Mouse (Mus musculus) heart, embryonic 12.5 days (tissue): ENCODE data around the gene Etv1. TPM values are rescaled to one million over a fixed set of nuclear protein-coding genes. Genes with fewer than 3 reads are reported as not detected.
A peak's percentile ranks its signal among the peaks of the same experiment; 100 is the strongest.

Source experiments
- ATAC-seq: fragments of 200-750 bp; cut with Nextera tagmentation; 2 replicates; pipeline ENCODE4 v1.8.0; 2017; ENCODE audit warnings: moderate TSS enrichment, moderate library complexity; ENCODE audit not compliant: insufficient number of reproducible peaks, low FRiP score
- H3K27ac ChIP-seq: fragments of 300-500 bp; sonication (generic); 2 replicates; pipeline ENCODE4 v1.5.1; 2016; ENCODE audit warnings: mild to moderate bottlenecking, moderate library complexity; ENCODE audit not compliant: poor library complexity, severe bottlenecking
- H3K27me3 ChIP-seq: fragments of 300-500 bp; sonication (generic); replicated peaks from 2 replicates; pipeline ENCODE4 v1.6.1; 2016; ENCODE audit warnings: mild to moderate bottlenecking, moderate library complexity
- H3K36me3 ChIP-seq: fragments of 300-500 bp; sonication (generic); 2 replicates; pipeline ENCODE4 v1.6.1; 2016; ENCODE audit warnings: mild to moderate bottlenecking, moderate library complexity
- H3K4me1 ChIP-seq: fragments of 300-500 bp; sonication (generic); replicated peaks from 2 replicates; pipeline ENCODE4 v1.6.1; 2016; ENCODE audit warnings: mild to moderate bottlenecking
- H3K4me2 ChIP-seq: fragments of 300-500 bp; sonication (generic); 2 replicates; pipeline ENCODE4 v1.6.1; 2016; ENCODE audit warnings: mild to moderate bottlenecking, moderate library complexity
- H3K4me3 ChIP-seq: fragments of 300-500 bp; sonication (generic); 2 replicates; pipeline ENCODE4 v1.5.1; 2016; ENCODE audit warnings: mild to moderate bottlenecking
- H3K9ac ChIP-seq: fragments of 300-500 bp; sonication (generic); 2 replicates; pipeline ENCODE4 v1.6.1; 2016; ENCODE audit warnings: mild to moderate bottlenecking, moderate library complexity
- H3K9me3 ChIP-seq: fragments of 300-500 bp; sonication (generic); replicated peaks from 2 replicates; pipeline ENCODE4 v1.6.1; 2016; ENCODE audit warnings: mild to moderate bottlenecking, moderate library complexity
- WGBS: fragments of 180-500 bp; shearing (Covaris S2); methylation state at CpG from one replicate; pipeline ENCODE4 v1.1.7; 2016; 5-methylcytosine and 5-hydroxymethylcytosine counted together
- polyA plus RNA-seq: library from polyadenylated mRNA; unstranded; fragments of >200 nt; fragmentation: Nextera tagmentation; extraction: Ambion mirVana; gene quantifications from 2 replicates; pipeline ENCODE4 v1.2.1, GENCODE M21; 2016

The Etv1 gene
- polyA plus RNA-seq, 1 experiment from 2014 or later: 29.2 TPM

- WGBS: 71% methylated on average over 1 of the region's 1 CpGs
- ATAC-seq: no peak
Measured at GRCm38 (mm10) chr12:38783291-38783690, 4.1 kb downstream of the Etv1 start.

GRCm38 (mm10) chr12:38784221-38784620 lies 5.0 kb downstream of the Etv1 start:
- Histone ChIP-seq H3K4me2 (no peak overlapping the region), H3K27ac (no peak overlapping the region), H3K9me3 (no peaks in the 10 kb centered on the region), H3K4me1 (peaks cover 9% of the 10 kb centered on the region; the same call in 1 of the 2 replicates), H3K9ac (no peak overlapping the region), H3K4me3 (no peak overlapping the region), H3K27me3 (no peaks in the 10 kb centered on the region), H3K36me3 (no peaks in the 10 kb centered on the region)
- ATAC-seq: no peak
- 21% methylated on average over 1 of the region's 1 CpGs for WGBS

More at GRCm38 (mm10) chr12:38783291-38783690, 4.1 kb downstream of the Etv1 start:
- H3K9me3 ChIP-seq: no peaks in the 10 kb centered on the region
- H3K27me3 ChIP-seq: no peaks in the 10 kb centered on the region
- no peak overlapping the region for H3K9ac ChIP-seq
- H3K36me3 ChIP-seq: no peaks in the 10 kb centered on the region
- no peak overlapping the region for H3K27ac ChIP-seq
- peaks cover 5% of the 10 kb centered on the region; the same call in 1 of the 2 replicates for H3K4me1 ChIP-seq
- peak overlapping the region; percentile 10; the same call in 1 of the 2 replicates for H3K4me3 ChIP-seq
- peak overlapping the region; percentile 27 for H3K4me2 ChIP-seq

- H3K4me1 ChIP-seq: peaks cover 10% of the 10 kb centered on the region; the same call in 1 of the 2 replicates
- no peak overlapping the region for H3K4me3 ChIP-seq
- H3K27me3 ChIP-seq: no peaks in the 10 kb centered on the region
Measured at GRCm38 (mm10) chr12:38786571-38786970, 7.4 kb downstream of the Etv1 start.

GRCm38 (mm10) chr12:38787704-38788103 lies 8.5 kb downstream of the Etv1 start:
- no peak overlapping the region for H3K27ac ChIP-seq
- no peaks in the 10 kb centered on the region for H3K9me3 ChIP-seq

More at GRCm38 (mm10) chr12:38786571-38786970, 7.4 kb downstream of the Etv1 start:
- ATAC-seq: no peak
- Histone ChIP-seq H3K9me3 (no peaks in the 10 kb centered on the region), H3K4me2 (no peak overlapping the region), H3K9ac (no peak overlapping the region), H3K36me3 (no peaks in the 10 kb centered on the region), H3K27ac (no peak overlapping the region)
- WGBS: 80% methylated on average over 4 of the region's 4 CpGs

GRCm38 (mm10) chr12:38788621-38789020 lies 9.4 kb downstream of the Etv1 start:
- H3K27ac ChIP-seq: no peak overlapping the region
- peak; percentile 82 for ATAC-seq
- WGBS: 51% methylated on average over 6 of the region's 6 CpGs

More at GRCm38 (mm10) chr12:38787704-38788103, 8.5 kb downstream of the Etv1 start:
- H3K36me3 ChIP-seq: no peaks in the 10 kb centered on the region
- no peak overlapping the region for H3K4me2 ChIP-seq
- no peak overlapping the region for H3K4me3 ChIP-seq
- peaks cover 10% of the 10 kb centered on the region; the same call in 1 of the 2 replicates for H3K4me1 ChIP-seq
- 56% methylated on average over 3 of the region's 3 CpGs for WGBS
- no peaks in the 10 kb centered on the region for H3K27me3 ChIP-seq
- no peak overlapping the region for H3K9ac ChIP-seq
- no peak for ATAC-seq

GRCm38 (mm10) chr12:38789789-38790355 lies 10.7 kb downstream of the Etv1 start:
- no peak overlapping the region for H3K4me3 ChIP-seq
- no peaks in the 10 kb centered on the region for H3K27me3 ChIP-seq
- H3K36me3 ChIP-seq: no peaks in the 10 kb centered on the region
- no peak overlapping the region for H3K9ac ChIP-seq
- no peak overlapping the region for H3K4me2 ChIP-seq
- ATAC-seq: no peak
- H3K9me3 ChIP-seq: no peaks in the 10 kb centered on the region
- H3K4me1 ChIP-seq: peaks cover 8% of the 10 kb centered on the region
- no peak overlapping the region for H3K27ac ChIP-seq
- WGBS: 85% methylated on average over 10 of the region's 10 CpGs

More at GRCm38 (mm10) chr12:38788621-38789020, 9.4 kb downstream of the Etv1 start:
- Histone ChIP-seq H3K4me3 (no peak overlapping the region), H3K27me3 (no peaks in the 10 kb centered on the region), H3K9ac (no peak overlapping the region), H3K4me2 (peak overlapping the region; percentile 36; the same call in 1 of the 2 replicates), H3K4me1 (peaks cover 6% of the 10 kb centered on the region), H3K36me3 (no peaks in the 10 kb centered on the region), H3K9me3 (no peaks in the 10 kb centered on the region)

- no peaks in the 10 kb centered on the region for H3K27me3 ChIP-seq
- no peak overlapping the region for H3K27ac ChIP-seq
- 59% methylated on average over 4 of the region's 4 CpGs for WGBS
- peaks cover 4% of the 10 kb centered on the region; the same call in 1 of the 2 replicates for H3K36me3 ChIP-seq
- H3K4me2 ChIP-seq: no peak overlapping the region
- no peak for ATAC-seq
- H3K4me3 ChIP-seq: no peak overlapping the region
- H3K4me1 ChIP-seq: peaks cover 8% of the 10 kb centered on the region
- H3K9ac ChIP-seq: no peak overlapping the region
- H3K9me3 ChIP-seq: no peaks in the 10 kb centered on the region
Measured at GRCm38 (mm10) chr12:38793076-38793475, 13.9 kb downstream of the Etv1 start.

GRCm38 (mm10) chr12:38793697-38794096 lies 14.5 kb downstream of the Etv1 start:
- Histone ChIP-seq H3K9ac (no peak overlapping the region), H3K4me2 (no peak overlapping the region), H3K4me3 (no peak overlapping the region), H3K36me3 (peaks cover 4% of the 10 kb centered on the region; the same call in 1 of the 2 replicates), H3K9me3 (no peaks in the 10 kb centered on the region), H3K27me3 (no peaks in the 10 kb centered on the region), H3K4me1 (peaks cover 8% of the 10 kb centered on the region), H3K27ac (peak overlapping the region; percentile 38; the same call in 1 of the 2 replicates)
- no peak for ATAC-seq
- WGBS: 63% methylated on average over 2 of the region's 2 CpGs

- no peak overlapping the region for H3K4me2 ChIP-seq
- WGBS: 61% methylated on average over 5 of the region's 5 CpGs
- H3K27ac ChIP-seq: no peak overlapping the region
- no peak overlapping the region for H3K4me3 ChIP-seq
- 0 out of 2 replicates have a peak, but pooled peaks cover 4% of the 10 kb centered on the region for H3K4me1 ChIP-seq
- H3K36me3 ChIP-seq: no peaks in the 10 kb centered on the region
- no peak for ATAC-seq
- H3K9me3 ChIP-seq: no peaks in the 10 kb centered on the region
- no peaks in the 10 kb centered on the region for H3K27me3 ChIP-seq
- H3K9ac ChIP-seq: no peak overlapping the region
Measured at GRCm38 (mm10) chr12:38807031-38807430, 27.9 kb downstream of the Etv1 start.

GRCm38 (mm10) chr12:38812392-38812791 lies 33.2 kb downstream of the Etv1 start:
- no peak overlapping the region for H3K9ac ChIP-seq
- H3K27ac ChIP-seq: no peak overlapping the region
- 62% methylated on average over 6 of the region's 6 CpGs for WGBS
- no peaks in the 10 kb centered on the region for H3K9me3 ChIP-seq
- no peak overlapping the region for H3K4me3 ChIP-seq
- no peaks in the 10 kb centered on the region for H3K36me3 ChIP-seq
- no peak for ATAC-seq
- no peaks in the 10 kb centered on the region for H3K27me3 ChIP-seq
- H3K4me2 ChIP-seq: no peak overlapping the region
- no peaks in the 10 kb centered on the region for H3K4me1 ChIP-seq

GRCm38 (mm10) chr12:38814010-38814786 lies 35.0 kb downstream of the Etv1 start:
- no peaks in the 10 kb centered on the region for H3K9me3 ChIP-seq
- 65% methylated on average over 6 of the region's 6 CpGs for WGBS
- no peak overlapping the region for H3K4me3 ChIP-seq
- ATAC-seq: no peak
- no peaks in the 10 kb centered on the region for H3K27me3 ChIP-seq
- no peaks in the 10 kb centered on the region for H3K36me3 ChIP-seq
- H3K27ac ChIP-seq: no peak overlapping the region
- H3K9ac ChIP-seq: no peak overlapping the region
- no peak overlapping the region for H3K4me2 ChIP-seq
- no peaks in the 10 kb centered on the region for H3K4me1 ChIP-seq
